Mouse (Mus musculus): ENCODE results near the gene 2010111I01Rik.

DNA sequence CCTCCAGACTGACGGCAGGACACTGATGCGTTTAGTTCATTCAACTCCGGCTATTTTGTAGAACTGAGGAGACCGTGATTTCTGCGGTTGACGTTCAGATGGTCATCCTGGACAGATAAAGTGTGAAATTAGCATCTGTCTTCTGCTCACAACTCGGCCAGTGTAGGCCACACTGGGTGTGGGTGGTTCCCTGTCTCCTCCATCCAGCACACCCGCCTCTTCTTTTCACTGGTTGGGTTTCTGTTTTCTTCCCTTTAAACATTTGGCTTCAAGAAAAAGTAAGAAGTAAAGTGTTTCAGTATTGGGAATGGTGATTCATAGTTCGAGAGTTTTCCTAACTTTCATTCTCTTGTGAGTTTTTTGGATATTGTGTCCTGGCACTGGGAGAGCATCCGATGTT, 283.6 kb downstream of the 2010111I01Rik start:
- no peak for TF ChIP-seq CTCF (IDR thresholded peaks at IDR 0.05; ENCODE audit: low read depth)
- TF ChIP-seq EP300 (IDR thresholded peaks at IDR 0.05; ENCODE audit: low read depth): no peak

All from heart, postnatal 0 days (tissue).